Mouse (Mus musculus): ENCODE data around the gene Camk1g. TPM values are rescaled to one million over a fixed set of nuclear protein-coding genes. Genes with fewer than 3 reads are reported as not detected.

Camk1g gene
- polyA plus RNA-seq, 1 experiment from 2014 or later, result 7.2 TPM

GRCm38 (mm10) chr1:193346908-193347307, 23.2 kb downstream of the Camk1g start:
- H3K4me1 ChIP-seq (ENCODE audit: control insufficient read depth, insufficient read depth, low read length), result no peaks in the 10 kb centered on the region
- H3K27me3 ChIP-seq (ENCODE audit: control insufficient read depth, insufficient read depth, low read length), result no peaks in the 10 kb centered on the region; the same call in 1 of the 2 replicates
- H3K9me3 ChIP-seq (replicated peaks; ENCODE audit: control insufficient read depth, low read length), result no peaks in the 10 kb centered on the region
- ATAC-seq (replicated peaks; ENCODE audit: insufficient number of reproducible peaks, low FRiP score, low TSS enrichment), result no peak
- no peak overlapping the region for H3K4me3 ChIP-seq (ENCODE audit: low read depth, low read length)
- no peaks in the 10 kb centered on the region for H3K36me3 ChIP-seq (ENCODE audit: control insufficient read depth, insufficient read depth, low read length)
- no peak overlapping the region for H3K4me2 ChIP-seq
- no peak overlapping the region for H3K27ac ChIP-seq (ENCODE audit: low read depth, low read length)
- no peak overlapping the region for H3K9ac ChIP-seq (ENCODE audit: low read depth, low read length)
- WGBS (ENCODE audit: insufficient replicate concordance), result 49% methylated on average over 3 of the region's 3 CpGs

- Histone ChIP-seq H3K4me1 (ENCODE audit: control insufficient read depth, insufficient read depth, low read length) (no peaks in the 10 kb centered on the region), H3K27ac (ENCODE audit: low read depth, low read length) (no peak overlapping the region), H3K4me2 (no peak overlapping the region), H3K36me3 (ENCODE audit: control insufficient read depth, insufficient read depth, low read length) (no peaks in the 10 kb centered on the region), H3K4me3 (ENCODE audit: low read depth, low read length) (no peak overlapping the region), H3K9me3 (replicated peaks; ENCODE audit: control insufficient read depth, low read length) (no peaks in the 10 kb centered on the region), H3K27me3 (ENCODE audit: control insufficient read depth, insufficient read depth, low read length) (no peaks in the 10 kb centered on the region; the same call in 1 of the 2 replicates), H3K9ac (ENCODE audit: low read depth, low read length) (no peak overlapping the region)
- no peak for ATAC-seq (replicated peaks; ENCODE audit: insufficient number of reproducible peaks, low FRiP score, low TSS enrichment)
- WGBS (ENCODE audit: insufficient replicate concordance), result 54% methylated on average over 2 of the region's 2 CpGs
Observed at GRCm38 (mm10) chr1:193344976-193345375, 25.1 kb downstream of the Camk1g start.

GRCm38 (mm10) chr1:193343853-193344252, 26.2 kb downstream of the Camk1g start:
- Histone ChIP-seq H3K9me3 (replicated peaks; ENCODE audit: control insufficient read depth, low read length) (no peaks in the 10 kb centered on the region), H3K4me2 (no peak overlapping the region), H3K4me1 (ENCODE audit: control insufficient read depth, insufficient read depth, low read length) (no peaks in the 10 kb centered on the region), H3K9ac (ENCODE audit: low read depth, low read length) (no peak overlapping the region), H3K27ac (ENCODE audit: low read depth, low read length) (no peak overlapping the region), H3K27me3 (ENCODE audit: control insufficient read depth, insufficient read depth, low read length) (peaks cover 6% of the 10 kb centered on the region; the same call in 1 of the 2 replicates), H3K36me3 (ENCODE audit: control insufficient read depth, insufficient read depth, low read length) (no peaks in the 10 kb centered on the region), H3K4me3 (ENCODE audit: low read depth, low read length) (no peak overlapping the region)
- WGBS (ENCODE audit: insufficient replicate concordance), result 61% methylated on average over 4 of the region's 4 CpGs
- ATAC-seq (replicated peaks; ENCODE audit: insufficient number of reproducible peaks, low FRiP score, low TSS enrichment), result no peak

- no peak overlapping the region for H3K27ac ChIP-seq (ENCODE audit: low read depth, low read length)
- peaks cover 3% of the 10 kb centered on the region; the same call in 1 of the 2 replicates for H3K4me1 ChIP-seq (ENCODE audit: control insufficient read depth, insufficient read depth, low read length)
- no peak for ATAC-seq (replicated peaks; ENCODE audit: insufficient number of reproducible peaks, low FRiP score, low TSS enrichment)
- H3K9me3 ChIP-seq (replicated peaks; ENCODE audit: control insufficient read depth, low read length), result no peaks in the 10 kb centered on the region
- WGBS (ENCODE audit: insufficient replicate concordance), result 74% methylated on average over 5 of the region's 5 CpGs
- H3K4me2 ChIP-seq, result no peak overlapping the region
- H3K4me3 ChIP-seq (ENCODE audit: low read depth, low read length), result no peak overlapping the region
- H3K9ac ChIP-seq (ENCODE audit: low read depth, low read length), result no peak overlapping the region
- H3K36me3 ChIP-seq (ENCODE audit: control insufficient read depth, insufficient read depth, low read length), result no peaks in the 10 kb centered on the region
- peaks cover 6% of the 10 kb centered on the region; the same call in 1 of the 2 replicates for H3K27me3 ChIP-seq (ENCODE audit: control insufficient read depth, insufficient read depth, low read length)
Observed at GRCm38 (mm10) chr1:193342198-193342946, 27.7 kb downstream of the Camk1g start.

- WGBS (ENCODE audit: insufficient replicate concordance), result 80% methylated on average over 9 of the region's 9 CpGs
- Histone ChIP-seq H3K36me3 (ENCODE audit: control insufficient read depth, insufficient read depth, low read length) (no peaks in the 10 kb centered on the region), H3K4me1 (ENCODE audit: control insufficient read depth, insufficient read depth, low read length) (peaks cover 11% of the 10 kb centered on the region; the same call in 1 of the 2 replicates), H3K4me2 (no peak overlapping the region), H3K9ac (ENCODE audit: low read depth, low read length) (no peak overlapping the region), H3K4me3 (ENCODE audit: low read depth, low read length) (no peak overlapping the region), H3K27ac (ENCODE audit: low read depth, low read length) (no peak overlapping the region), H3K9me3 (replicated peaks; ENCODE audit: control insufficient read depth, low read length) (no peaks in the 10 kb centered on the region), H3K27me3 (ENCODE audit: control insufficient read depth, insufficient read depth, low read length) (peaks cover 6% of the 10 kb centered on the region; the same call in 1 of the 2 replicates)
- no peak for ATAC-seq (replicated peaks; ENCODE audit: insufficient number of reproducible peaks, low FRiP score, low TSS enrichment)
Observed at GRCm38 (mm10) chr1:193338363-193338995, 31.6 kb downstream of the Camk1g start.

- WGBS (ENCODE audit: insufficient replicate concordance), result 36% methylated on average over 4 of the region's 4 CpGs
- Histone ChIP-seq H3K9me3 (replicated peaks; ENCODE audit: control insufficient read depth, low read length) (no peaks in the 10 kb centered on the region), H3K27me3 (ENCODE audit: control insufficient read depth, insufficient read depth, low read length) (peaks cover 6% of the 10 kb centered on the region; the same call in 1 of the 2 replicates), H3K4me3 (ENCODE audit: low read depth, low read length) (no peak overlapping the region), H3K9ac (ENCODE audit: low read depth, low read length) (no peak overlapping the region), H3K4me1 (ENCODE audit: control insufficient read depth, insufficient read depth, low read length) (peaks cover 13% of the 10 kb centered on the region), H3K36me3 (ENCODE audit: control insufficient read depth, insufficient read depth, low read length) (no peaks in the 10 kb centered on the region), H3K4me2 (no peak overlapping the region), H3K27ac (ENCODE audit: low read depth, low read length) (no peak overlapping the region)
- no peak for ATAC-seq (replicated peaks; ENCODE audit: insufficient number of reproducible peaks, low FRiP score, low TSS enrichment)
Observed at GRCm38 (mm10) chr1:193337787-193338310, 32.2 kb downstream of the Camk1g start.

GRCm38 (mm10) chr1:193337018-193337321, 33.1 kb downstream of the Camk1g start:
- Histone ChIP-seq H3K27ac (ENCODE audit: low read depth, low read length) (no peak overlapping the region), H3K4me2 (no peak overlapping the region), H3K27me3 (ENCODE audit: control insufficient read depth, insufficient read depth, low read length) (peaks cover 6% of the 10 kb centered on the region; the same call in 1 of the 2 replicates), H3K9ac (ENCODE audit: low read depth, low read length) (no peak overlapping the region), H3K4me1 (ENCODE audit: control insufficient read depth, insufficient read depth, low read length) (peaks cover 20% of the 10 kb centered on the region), H3K9me3 (replicated peaks; ENCODE audit: control insufficient read depth, low read length) (no peaks in the 10 kb centered on the region), H3K4me3 (ENCODE audit: low read depth, low read length) (no peak overlapping the region), H3K36me3 (ENCODE audit: control insufficient read depth, insufficient read depth, low read length) (no peaks in the 10 kb centered on the region)
- WGBS (ENCODE audit: insufficient replicate concordance), result 82% methylated on average over 9 of the region's 9 CpGs
- no peak for ATAC-seq (replicated peaks; ENCODE audit: insufficient number of reproducible peaks, low FRiP score, low TSS enrichment)

- WGBS (ENCODE audit: insufficient replicate concordance), result 60% methylated on average over 7 of the region's 7 CpGs
- no peak overlapping the region for H3K4me2 ChIP-seq
- no peaks in the 10 kb centered on the region for H3K36me3 ChIP-seq (ENCODE audit: control insufficient read depth, insufficient read depth, low read length)
- no peak overlapping the region for H3K27ac ChIP-seq (ENCODE audit: low read depth, low read length)
- no peak overlapping the region for H3K4me3 ChIP-seq (ENCODE audit: low read depth, low read length)
- H3K9me3 ChIP-seq (replicated peaks; ENCODE audit: control insufficient read depth, low read length), result no peaks in the 10 kb centered on the region
- ATAC-seq (replicated peaks; ENCODE audit: insufficient number of reproducible peaks, low FRiP score, low TSS enrichment), result no peak
- H3K4me1 ChIP-seq (ENCODE audit: control insufficient read depth, insufficient read depth, low read length), result peaks cover 23% of the 10 kb centered on the region
- H3K9ac ChIP-seq (ENCODE audit: low read depth, low read length), result no peak overlapping the region
- peaks cover 6% of the 10 kb centered on the region; the same call in 1 of the 2 replicates for H3K27me3 ChIP-seq (ENCODE audit: control insufficient read depth, insufficient read depth, low read length)
Observed at GRCm38 (mm10) chr1:193336122-193337017, 33.7 kb downstream of the Camk1g start.
